Mouse (Mus musculus): ENCODE data around the gene Nol9. TPM values are rescaled to one million over a fixed set of nuclear protein-coding genes. Genes with fewer than 3 reads are reported as not detected.

Gene Nol9
- total RNA-seq, 1 experiment, result 70.1 TPM

- Histone ChIP-seq H3K4me3 (ENCODE audit: insufficient read depth in 1 of 2, low read depth in 1 of 2, low read length in 2 of 2, poor library complexity in 1 of 2, severe bottlenecking in 1 of 2) (peak overlapping the region; percentile 86 to 88), H3K9ac (ENCODE audit: insufficient read depth, low read depth, low read length, poor library complexity, severe bottlenecking) (peak overlapping the region; percentile 80), H3K4me1 (ENCODE audit: control insufficient read depth in 2 of 2, insufficient read depth in 2 of 2, low read length in 2 of 2, poor library complexity in 1 of 2) (peaks cover 0 to 23% of the 10 kb centered on the region in 2 experiments; a peak in 3 of 4 replicates), H3K36me3 (ENCODE audit: control insufficient read depth, insufficient read depth, low read length, poor library complexity, severe bottlenecking) (peaks cover 33% of the 10 kb centered on the region), H3K27ac (ENCODE audit: insufficient read depth, low read depth, low read length, poor library complexity, severe bottlenecking) (peak overlapping the region; percentile 3; the same call in 1 of the 2 replicates), H3K9me3 (ENCODE audit: control insufficient read depth, insufficient read depth, low read depth, low read length) (no peaks in the 10 kb centered on the region)
- TF ChIP-seq ZNF384 (IDR thresholded peaks at IDR 0.05; ENCODE audit: low read depth, low read length), result no peak
- TF ChIP-seq HCFC1 (IDR thresholded peaks at IDR 0.05; ENCODE audit: borderline replicate concordance, insufficient read depth, low read length), result 0 out of 2 replicates have a peak, but pooled peaks have one; percentile 15
- in situ Hi-C loops (cut with MboI; ENCODE audit: low sequenced_read_pairs in 2 of 2, unreplicated experiment in 2 of 2), result no loop called here
- no peak for DNase-seq (ENCODE audit: low read depth, low spot score)
Measured at GRCm38 (mm10) chr4:152009076-152010051, 29.8 kb upstream of the Nol9 start.

- no peak for TF ChIP-seq CHD2 (IDR thresholded peaks at IDR 0.05; ENCODE audit: low read depth, low read length)
- TF ChIP-seq ZC3H11A (IDR thresholded peaks at IDR 0.05; ENCODE audit: borderline replicate concordance, low read depth, low read length), result no peak
- no peak for TF ChIP-seq ZNF384 (IDR thresholded peaks at IDR 0.05; ENCODE audit: low read depth, low read length)
- TF ChIP-seq MAFK (IDR thresholded peaks at IDR 0.05; ENCODE audit: insufficient read depth, low read depth, low read length), result no peak
- no peak for TF ChIP-seq HCFC1 (IDR thresholded peaks at IDR 0.05; ENCODE audit: borderline replicate concordance, insufficient read depth, low read length)
- Histone ChIP-seq H3K9ac (ENCODE audit: insufficient read depth, low read depth, low read length, poor library complexity, severe bottlenecking) (peak overlapping the region; percentile 80), H3K36me3 (ENCODE audit: control insufficient read depth, insufficient read depth, low read length, poor library complexity, severe bottlenecking) (peaks cover 41% of the 10 kb centered on the region), H3K4me3 (ENCODE audit: insufficient read depth in 1 of 2, low read depth in 1 of 2, low read length in 2 of 2, poor library complexity in 1 of 2, severe bottlenecking in 1 of 2) (peak overlapping the region; percentile 86 to 88), H3K9me3 (ENCODE audit: control insufficient read depth, insufficient read depth, low read depth, low read length) (no peaks in the 10 kb centered on the region), H3K27ac (ENCODE audit: insufficient read depth, low read depth, low read length, poor library complexity, severe bottlenecking) (no peak overlapping the region), H3K4me1 (ENCODE audit: control insufficient read depth in 2 of 2, insufficient read depth in 2 of 2, low read length in 2 of 2, poor library complexity in 1 of 2) (peaks cover 0 to 20% of the 10 kb centered on the region in 2 experiments; a peak in 3 of 4 replicates)
- no peak for DNase-seq (ENCODE audit: low read depth, low spot score)
- in situ Hi-C loops (cut with MboI; ENCODE audit: low sequenced_read_pairs in 2 of 2, unreplicated experiment in 2 of 2), result no loop called here
Measured at GRCm38 (mm10) chr4:152010091-152010706, 28.9 kb upstream of the Nol9 start.

GRCm38 (mm10) chr4:152010707-152011134, 28.4 kb upstream of the Nol9 start:
- DNase-seq (ENCODE audit: low read depth, low spot score), result no peak
- peak overlapping the region; percentile 80 for H3K9ac ChIP-seq (ENCODE audit: insufficient read depth, low read depth, low read length, poor library complexity, severe bottlenecking)
- H3K27ac ChIP-seq (ENCODE audit: insufficient read depth, low read depth, low read length, poor library complexity, severe bottlenecking), result no peak overlapping the region
- in situ Hi-C loops (cut with MboI; ENCODE audit: low sequenced_read_pairs in 2 of 2, unreplicated experiment in 2 of 2), result no loop called here
- TF ChIP-seq HCFC1 (IDR thresholded peaks at IDR 0.05; ENCODE audit: borderline replicate concordance, insufficient read depth, low read length) (no peak), ZC3H11A (IDR thresholded peaks at IDR 0.05; ENCODE audit: borderline replicate concordance, low read depth, low read length) (no peak), CHD2 (IDR thresholded peaks at IDR 0.05; ENCODE audit: low read depth, low read length) (no peak), ZNF384 (IDR thresholded peaks at IDR 0.05; ENCODE audit: low read depth, low read length) (no peak), MAFK (IDR thresholded peaks at IDR 0.05; ENCODE audit: insufficient read depth, low read depth, low read length) (no peak)
- peaks cover 0 to 20% of the 10 kb centered on the region in 2 experiments; a peak in 3 of 4 replicates for H3K4me1 ChIP-seq (ENCODE audit: control insufficient read depth in 2 of 2, insufficient read depth in 2 of 2, low read length in 2 of 2, poor library complexity in 1 of 2)
- H3K36me3 ChIP-seq (ENCODE audit: control insufficient read depth, insufficient read depth, low read length, poor library complexity, severe bottlenecking), result peaks cover 47% of the 10 kb centered on the region
- peak overlapping the region; percentile 86 to 88 for H3K4me3 ChIP-seq (ENCODE audit: insufficient read depth in 1 of 2, low read depth in 1 of 2, low read length in 2 of 2, poor library complexity in 1 of 2, severe bottlenecking in 1 of 2)
- no peaks in the 10 kb centered on the region for H3K9me3 ChIP-seq (ENCODE audit: control insufficient read depth, insufficient read depth, low read depth, low read length)

- H3K4me1 ChIP-seq (ENCODE audit: control insufficient read depth in 2 of 2, insufficient read depth in 2 of 2, low read length in 2 of 2, poor library complexity in 1 of 2), result peaks cover 0 to 20% of the 10 kb centered on the region in 2 experiments; a peak in 3 of 4 replicates
- TF ChIP-seq CHD2 (IDR thresholded peaks at IDR 0.05; ENCODE audit: low read depth, low read length), result no peak
- no peak for TF ChIP-seq ZNF384 (IDR thresholded peaks at IDR 0.05; ENCODE audit: low read depth, low read length)
- TF ChIP-seq MAFK (IDR thresholded peaks at IDR 0.05; ENCODE audit: insufficient read depth, low read depth, low read length), result no peak
- TF ChIP-seq HCFC1 (IDR thresholded peaks at IDR 0.05; ENCODE audit: borderline replicate concordance, insufficient read depth, low read length), result no peak
- TF ChIP-seq ZC3H11A (IDR thresholded peaks at IDR 0.05; ENCODE audit: borderline replicate concordance, low read depth, low read length), result no peak
- in situ Hi-C loops (cut with MboI; ENCODE audit: low sequenced_read_pairs in 2 of 2, unreplicated experiment in 2 of 2), result no loop called here
Measured at GRCm38 (mm10) chr4:152011171-152011760, 27.9 kb upstream of the Nol9 start.

More at GRCm38 (mm10) chr4:152011171-152011760, 27.9 kb upstream of the Nol9 start:
- Histone ChIP-seq H3K9me3 (ENCODE audit: control insufficient read depth, insufficient read depth, low read depth, low read length) (no peaks in the 10 kb centered on the region), H3K4me3 (ENCODE audit: insufficient read depth in 1 of 2, low read depth in 1 of 2, low read length in 2 of 2, poor library complexity in 1 of 2, severe bottlenecking in 1 of 2) (peak overlapping the region; percentile 86 to 88), H3K27ac (ENCODE audit: insufficient read depth, low read depth, low read length, poor library complexity, severe bottlenecking) (no peak overlapping the region), H3K36me3 (ENCODE audit: control insufficient read depth, insufficient read depth, low read length, poor library complexity, severe bottlenecking) (peaks cover 52% of the 10 kb centered on the region), H3K9ac (ENCODE audit: insufficient read depth, low read depth, low read length, poor library complexity, severe bottlenecking) (peak overlapping the region; percentile 80)
- no peak for DNase-seq (ENCODE audit: low read depth, low spot score)
